Mouse (Mus musculus) cerebellum, postnatal 25 days (tissue): ENCODE data around the gene Bmp10.

Source experiments
- DNase-seq, 2 experiments: peaks; one replicate each; pipeline ENCODE4 v3.0.0; 2021; ENCODE audit warnings: mixed read lengths in 2 of 2

Bmp10 gene

GRCm38 (mm10) chr6:87428487-87429044 is at the start of gene Bmp10:
TSS of gene Bmp10 (plus strand) at chr6:87428994.
- no peak for DNase-seq

- peak in 1 of 2 experiments; percentile 41 for DNase-seq
Measured at GRCm38 (mm10) chr6:87383926-87384691, 44.7 kb upstream of the Bmp10 start.

- DNase-seq: no peak
Measured at GRCm38 (mm10) chr6:87384761-87385160, 44.0 kb upstream of the Bmp10 start.

DNA sequence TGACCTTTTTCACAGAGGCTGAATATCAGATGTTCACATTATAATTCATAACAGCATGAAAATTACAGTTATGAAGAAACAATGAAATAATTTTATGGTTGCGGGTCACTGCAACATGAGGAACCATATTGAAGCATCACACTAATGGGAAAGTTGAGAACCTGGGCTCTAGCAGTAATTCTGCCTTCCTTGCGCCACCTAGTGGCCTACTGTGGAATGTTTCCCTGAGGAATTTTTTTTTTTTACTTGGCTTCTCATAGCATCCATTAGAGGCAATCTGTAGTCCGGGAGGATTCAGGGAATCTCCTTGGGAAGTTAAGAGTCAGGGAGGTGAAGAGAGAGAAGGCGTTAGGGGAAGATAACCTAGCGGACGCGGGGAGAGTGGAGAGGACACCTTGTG is 42.6 kb upstream of the Bmp10 start:
- peak; percentile 53 to 75 for DNase-seq

GRCm38 (mm10) chr6:87386681-87387080 is 42.1 kb upstream of the Bmp10 start:
- no peak for DNase-seq

DNA sequence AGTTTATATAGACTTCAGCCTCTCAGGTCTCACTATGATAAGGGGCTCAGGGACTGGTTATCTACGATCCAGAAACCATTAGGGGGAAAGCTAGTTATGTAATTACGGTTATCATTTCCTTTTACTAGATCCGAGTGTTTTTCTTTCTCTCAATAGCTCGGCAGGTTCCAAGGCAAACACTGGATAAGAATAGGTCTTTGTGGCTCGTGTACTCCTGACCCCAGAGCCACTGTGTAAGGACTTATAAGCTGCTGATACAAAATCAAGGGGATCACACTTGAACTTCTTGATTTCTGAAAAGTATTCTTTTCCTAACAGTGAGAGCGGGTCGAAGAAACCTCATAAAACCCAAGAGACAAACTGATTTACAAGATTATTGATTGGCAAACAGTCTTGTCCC is 39.9 kb upstream of the Bmp10 start, which contains the start of gene Gkn3:
Gene Gkn3, minus strand, starts transcription at position 59 of the 400 bp plus-strand sequence.
- DNase-seq: no peak

DNA sequence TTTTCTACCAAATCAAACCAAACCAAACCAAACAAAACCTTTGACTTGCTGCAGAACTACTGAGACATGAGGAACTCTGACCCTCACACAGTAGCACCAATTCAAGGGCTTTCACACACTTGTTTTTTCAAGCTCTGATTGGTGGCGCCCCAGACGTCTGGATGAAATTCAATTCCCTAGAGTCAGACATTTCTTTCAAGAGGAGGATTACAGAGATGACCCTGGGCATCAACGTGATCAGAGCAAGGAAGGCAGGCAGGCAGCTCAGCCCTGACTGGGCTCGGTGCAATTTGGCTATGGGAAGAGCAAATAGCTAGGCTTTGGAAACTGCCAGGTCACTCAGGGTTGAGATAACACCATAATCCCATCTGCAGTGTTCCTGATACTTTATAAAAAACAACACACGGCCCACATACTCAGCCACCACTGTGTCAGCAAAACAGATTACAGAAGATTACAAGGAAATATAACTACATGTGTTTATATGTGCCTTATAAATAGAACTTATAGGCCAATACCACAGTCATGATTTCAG is 39.3 kb upstream of the Bmp10 start:
- DNase-seq: no peak

GRCm38 (mm10) chr6:87393466-87394205 is 35.2 kb upstream of the Bmp10 start:
- no peak for DNase-seq

- no peak for DNase-seq
Measured at GRCm38 (mm10) chr6:87394783-87395182, 34.0 kb upstream of the Bmp10 start.

DNA sequence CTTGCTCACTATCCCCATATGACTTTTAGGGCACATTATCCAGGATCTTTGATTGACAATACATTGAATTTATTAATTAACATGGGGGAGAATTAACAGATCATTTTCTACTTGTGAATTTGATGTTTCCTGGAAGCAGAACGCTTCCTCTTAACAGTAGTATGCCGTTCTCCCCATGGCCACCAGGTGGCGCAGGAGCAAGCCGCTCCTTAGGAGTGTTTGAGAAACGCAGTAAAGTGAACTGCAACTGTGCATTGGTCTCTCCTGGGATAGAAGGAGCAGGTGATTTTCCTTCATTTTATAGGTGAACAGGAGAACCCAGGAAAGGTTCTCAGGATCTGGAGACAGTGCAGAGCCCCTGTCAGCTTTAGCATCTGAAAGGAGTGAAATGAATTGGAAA is 29.7 kb upstream of the Bmp10 start:
- peak; percentile 71 to 85 for DNase-seq

- DNase-seq: no peak
Measured at GRCm38 (mm10) chr6:87399886-87400566, 28.8 kb upstream of the Bmp10 start.

GRCm38 (mm10) chr6:87401456-87401855 is 27.3 kb upstream of the Bmp10 start:
- DNase-seq: no peak

DNA sequence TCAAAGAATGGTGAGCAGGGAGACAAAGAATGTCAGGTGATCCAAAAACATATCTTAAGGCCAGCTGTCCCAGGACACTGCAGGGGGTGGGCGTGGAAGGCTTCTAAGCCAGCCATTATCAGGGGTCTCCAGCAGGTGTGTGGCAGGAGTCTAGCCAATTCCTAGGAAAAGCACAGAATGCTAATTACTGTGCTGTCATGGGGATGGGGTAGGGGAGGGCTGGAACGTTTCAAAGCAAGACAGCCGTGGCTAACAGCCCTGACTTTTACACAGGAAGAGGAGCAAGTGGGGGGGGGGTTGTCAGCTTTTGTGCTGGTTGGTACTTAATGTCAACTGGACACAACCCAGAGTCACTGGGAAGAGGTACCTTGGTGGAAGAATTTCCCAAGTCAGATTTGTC is 16.8 kb upstream of the Bmp10 start:
- DNase-seq: no peak

DNA sequence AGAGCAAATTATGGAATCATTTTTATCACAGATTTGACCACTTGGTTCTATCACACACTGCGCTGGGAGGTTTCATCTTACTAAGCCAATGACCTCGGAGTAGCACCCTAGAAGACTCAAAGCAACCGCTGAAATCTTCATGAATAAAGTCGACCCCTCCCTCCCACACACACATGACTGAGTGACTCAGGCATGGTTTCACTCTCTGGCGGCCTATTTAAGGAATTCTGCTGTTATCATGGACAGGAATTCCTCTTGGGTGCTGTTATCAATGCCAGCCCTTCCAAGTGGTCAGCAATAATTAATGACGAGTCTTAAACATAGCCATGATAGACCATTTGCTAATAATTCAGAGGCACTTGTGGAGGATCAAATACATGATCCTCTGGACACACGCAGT is 6.5 kb upstream of the Bmp10 start:
- DNase-seq: no peak

DNA sequence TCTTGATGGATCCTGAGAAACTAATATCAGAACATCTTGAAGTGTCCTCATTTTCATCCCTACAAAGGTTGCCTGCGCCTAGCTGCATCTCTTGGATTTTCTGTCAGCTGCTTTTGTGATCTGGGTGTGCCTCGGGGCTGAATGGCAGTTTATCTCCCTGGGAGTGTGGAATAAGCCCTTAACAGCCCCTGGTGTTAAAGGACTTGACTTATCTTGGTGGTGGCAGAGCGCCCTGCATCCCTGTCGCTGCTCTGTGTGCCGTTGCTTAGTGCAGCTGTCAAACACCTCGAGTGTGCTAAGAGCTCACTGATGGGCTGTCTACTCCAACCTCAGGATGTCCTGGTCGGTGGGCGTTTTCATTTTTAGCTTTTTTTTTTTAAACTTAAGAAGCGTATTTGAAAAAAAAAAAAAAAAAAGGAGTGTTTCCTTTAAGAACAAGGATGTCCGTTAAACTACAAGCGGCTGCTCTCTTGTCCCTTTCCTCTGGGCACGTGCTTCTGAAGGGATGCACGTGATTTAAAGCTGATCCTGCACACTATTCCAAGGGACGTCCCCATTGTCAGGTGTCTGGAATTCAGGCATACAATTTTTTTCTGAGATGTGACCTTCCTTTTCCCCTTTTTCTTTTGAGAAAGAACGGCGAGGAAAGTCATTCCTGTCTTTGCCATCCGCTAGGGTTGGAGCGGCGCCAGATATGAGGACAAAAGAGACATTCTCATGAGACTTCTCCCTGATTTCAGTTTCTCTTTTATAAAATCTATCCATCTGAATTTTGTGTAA is 4.6 kb upstream of the Bmp10 start:
- DNase-seq: peak; percentile 25 to 62

DNA sequence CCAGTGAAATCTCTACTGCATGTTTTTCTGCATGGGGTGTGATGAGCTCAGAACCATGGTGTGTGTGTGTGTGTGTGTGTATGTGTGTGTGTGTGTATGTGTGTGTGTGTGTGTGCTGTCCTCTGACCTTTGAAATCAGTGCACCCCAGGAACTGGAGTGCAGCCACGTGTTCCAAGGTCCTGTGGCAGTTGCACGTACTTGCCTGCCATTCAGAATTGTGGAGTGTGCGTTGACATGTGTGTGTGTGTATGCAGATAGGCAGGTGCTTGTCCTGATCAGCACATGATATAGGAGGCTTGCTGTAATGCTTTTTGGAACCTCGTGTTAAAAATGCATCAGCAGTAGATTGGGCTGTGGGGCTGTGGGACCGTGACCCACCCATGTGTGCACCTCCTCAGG is 1.8 kb upstream of the Bmp10 start:
- DNase-seq: no peak

GRCm38 (mm10) chr6:87427616-87428015 is 1.2 kb upstream of the Bmp10 start:
- DNase-seq: peak; percentile 6 to 7

- DNase-seq: no peak
Measured at GRCm38 (mm10) chr6:87435791-87436190, 7.0 kb downstream of the Bmp10 start.

GRCm38 (mm10) chr6:87436745-87437144 is 8.0 kb downstream of the Bmp10 start:
- no peak for DNase-seq

GRCm38 (mm10) chr6:87443253-87443652 is 14.5 kb downstream of the Bmp10 start:
- no peak for DNase-seq

- no peak for DNase-seq
Measured at GRCm38 (mm10) chr6:87445222-87445621, 16.4 kb downstream of the Bmp10 start.

- DNase-seq: no peak
Measured at GRCm38 (mm10) chr6:87447217-87447616, 18.4 kb downstream of the Bmp10 start.
